Mouse (Mus musculus) brain, adult 2 months (tissue): ENCODE measurements around the gene Gm16368.
"Not testable (repeated sequence)": the region's sequence is repeated elsewhere in the genome, so short reads cannot be mapped to it uniquely, and the experiment has no call there.

Source experiments
- DNase-seq: peaks from one replicate; pipeline ENCODE4 v3.0.0; 2011; ENCODE audit warnings: low read depth, low spot score

Gene Gm16368

DNA sequence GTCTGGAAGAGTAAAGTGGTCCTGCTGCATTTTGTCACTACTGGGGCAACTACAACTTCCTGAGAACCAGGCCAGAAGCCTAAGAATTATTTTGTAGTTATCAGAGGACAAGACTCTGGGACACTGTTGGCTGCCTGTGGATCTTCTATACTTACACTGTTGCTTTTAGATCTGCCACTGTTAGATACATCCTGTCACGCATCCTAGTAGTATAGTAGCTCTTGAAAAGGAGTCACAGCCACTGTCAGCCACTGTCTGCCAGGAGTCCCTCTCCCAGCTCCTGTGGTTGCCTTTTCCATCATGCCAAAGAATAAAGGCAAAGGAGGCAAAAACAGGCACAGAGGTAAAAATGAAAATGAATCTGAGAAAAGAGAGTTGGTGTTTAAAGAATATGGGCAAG is at the start of gene Gm16368:
Gm16368 (plus strand) TSS at position 301 of the 400 bp plus-strand sequence.
- not testable (repeated sequence) for DNase-seq

DNA sequence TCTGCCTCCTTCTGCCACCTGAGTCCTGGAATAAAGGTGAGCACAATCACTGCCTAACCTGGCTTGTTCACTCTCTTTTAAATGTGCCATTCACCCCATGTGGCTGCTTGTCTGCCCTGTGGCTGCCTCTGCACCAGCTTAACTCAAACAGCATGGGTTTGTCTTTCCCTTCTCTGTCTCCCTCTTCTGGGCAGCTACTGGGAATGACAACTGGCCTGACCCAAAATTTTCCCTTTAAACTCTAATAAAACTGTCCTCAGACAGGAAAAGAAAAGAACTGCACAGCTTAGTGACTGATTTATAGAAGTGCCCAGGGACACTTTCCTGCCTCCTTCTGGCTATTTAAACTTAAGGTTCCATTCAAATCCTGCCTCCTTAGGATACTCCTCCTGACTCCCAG is 44.4 kb upstream of the Gm16368 start:
- peak; percentile 20 for DNase-seq

DNA sequence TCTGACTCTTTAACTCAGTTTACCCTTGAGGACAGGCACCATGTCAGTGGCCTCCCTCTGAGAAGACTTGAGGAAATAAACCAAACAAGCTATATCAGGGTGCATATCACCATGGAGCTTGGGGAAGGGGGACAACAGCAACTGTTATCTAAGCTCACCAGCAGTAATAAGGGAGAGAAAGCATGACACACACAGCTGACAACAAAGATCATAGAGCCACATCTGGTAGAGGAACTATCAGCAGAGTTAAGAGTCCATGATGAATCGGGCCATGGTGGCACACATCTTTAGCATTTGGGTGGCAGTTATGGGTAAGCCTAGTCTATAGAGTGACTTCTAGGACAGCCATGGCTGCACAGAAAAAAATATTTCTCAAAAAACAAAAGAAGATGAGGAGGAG is 43.8 kb upstream of the Gm16368 start:
- not testable (repeated sequence) for DNase-seq

DNA sequence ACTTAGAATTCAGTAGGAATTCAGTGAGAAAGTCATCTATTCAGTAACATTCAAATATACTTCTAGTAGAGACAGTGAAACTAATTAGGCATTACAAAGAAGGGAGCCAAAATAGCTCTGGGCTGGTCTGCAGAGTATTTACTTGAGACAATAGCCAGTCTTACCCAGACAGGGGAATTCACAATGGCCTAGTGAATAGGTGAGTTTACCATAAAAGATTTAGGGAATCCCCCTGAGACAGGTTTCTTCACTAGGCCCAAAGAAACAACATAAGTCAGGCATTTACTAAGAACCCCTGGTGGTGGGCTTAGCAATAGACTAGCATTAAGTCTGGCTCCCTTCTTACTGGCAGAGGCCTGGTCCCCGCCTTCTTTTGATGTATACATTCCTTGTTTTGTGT is 38.3 kb upstream of the Gm16368 start:
- DNase-seq: not testable (repeated sequence)
